Comparison of ENCODE assay signal across 23 mouse cellular contexts in genomic region chr3:75104867-75105266, GRCm38 (mm10). TPM values are rescaled to one million over a fixed set of nuclear protein-coding genes. Genes with fewer than 3 reads are reported as not detected.
DNase-seq lines count a peak whose midpoint lies in the region; ATAC-seq and TF ChIP-seq lines count a peak whose summit lies in the region.
"Had no signal": no experiment of that assay in that cellular context is flagged by ENCODE, and none has a peak within 500 bp of the region (broad histone marks: within the 10 kb centered on the region; RNA-seq: fewer than 3 reads in every experiment).

No protein-coding gene starts in this region.

- H3K4me1 ChIP-seq in forebrain, embryonic 16.5 days (replicated peaks; ENCODE audit: control insufficient read depth, insufficient read depth, low read length): no peaks in the 10 kb centered on the region
- no peaks in the 10 kb centered on the region for H3K4me1 ChIP-seq in forebrain, embryonic 11.5 days (replicated peaks; ENCODE audit: control insufficient read depth, insufficient read depth, low read length)
- no peaks in the 10 kb centered on the region for H3K4me1 ChIP-seq in midbrain, embryonic 11.5 days (ENCODE audit: control insufficient read depth, insufficient read depth, low read length)
- H3K4me1 ChIP-seq: embryonic facial prominence, embryonic 15.5 days; hindbrain, embryonic 15.5 days; midbrain, embryonic 12.5 days had no signal

- H3K4me2 ChIP-seq in forebrain, embryonic 16.5 days (ENCODE audit: low read length): no peak overlapping the region
- H3K4me2 ChIP-seq in forebrain, embryonic 11.5 days (ENCODE audit: low read depth, low read length, severe bottlenecking): no peak overlapping the region
- no peak overlapping the region for H3K4me2 ChIP-seq in midbrain, embryonic 11.5 days
- H3K4me2 ChIP-seq: embryonic facial prominence, embryonic 15.5 days; hindbrain, embryonic 15.5 days; midbrain, embryonic 12.5 days had no signal

- no peak overlapping the region for H3K9ac ChIP-seq in forebrain, embryonic 16.5 days (replicated peaks; ENCODE audit: low read depth, low read length)
- no peak overlapping the region for H3K9ac ChIP-seq in forebrain, embryonic 11.5 days (ENCODE audit: low read length)
- no peak overlapping the region for H3K9ac ChIP-seq in midbrain, embryonic 11.5 days (ENCODE audit: low read length)
- H3K9ac ChIP-seq: embryonic facial prominence, embryonic 15.5 days; hindbrain, embryonic 15.5 days; liver, postnatal 0 days; midbrain, embryonic 12.5 days had no signal

- 0 out of 2 replicates have a peak, but pooled peaks have one; percentile 50 for ATAC-seq in forebrain, embryonic 16.5 days
- ATAC-seq in forebrain, embryonic 11.5 days (replicated peaks; ENCODE audit: low FRiP score): no peak
- no peak for ATAC-seq in midbrain, embryonic 11.5 days (ENCODE audit: low FRiP score)
- ATAC-seq: activated CD4-positive, CD25-positive, alpha-beta regulatory T cell, adult 4 months; liver, postnatal 0 days had no signal

- H3K27me3 ChIP-seq in forebrain, embryonic 16.5 days (replicated peaks; ENCODE audit: control insufficient read depth, insufficient read depth, low read length): no peaks in the 10 kb centered on the region
- H3K27me3 ChIP-seq in forebrain, embryonic 11.5 days (ENCODE audit: control insufficient read depth, insufficient read depth, low read length): no peaks in the 10 kb centered on the region
- no peaks in the 10 kb centered on the region for H3K27me3 ChIP-seq in midbrain, embryonic 11.5 days (ENCODE audit: control insufficient read depth, insufficient read depth, low read length)
- H3K27me3 ChIP-seq: embryonic facial prominence, embryonic 15.5 days; hindbrain, embryonic 15.5 days; midbrain, embryonic 12.5 days had no signal

- no peak overlapping the region for H3K27ac ChIP-seq in forebrain, embryonic 16.5 days (ENCODE audit: low read length)
- H3K27ac ChIP-seq in forebrain, embryonic 11.5 days (ENCODE audit: low read depth, low read length): no peak overlapping the region
- H3K27ac ChIP-seq in gastrocnemius, adult 2 months: no peak overlapping the region
- H3K27ac ChIP-seq in midbrain, embryonic 11.5 days (ENCODE audit: low read depth, low read length): no peak overlapping the region
- H3K27ac ChIP-seq: embryonic facial prominence, embryonic 15.5 days; hindbrain, embryonic 15.5 days; midbrain, embryonic 12.5 days had no signal

- no peak overlapping the region for H3K4me3 ChIP-seq in forebrain, embryonic 16.5 days (replicated peaks; ENCODE audit: low read length)
- H3K4me3 ChIP-seq in forebrain, embryonic 11.5 days (ENCODE audit: low read depth, low read length): no peak overlapping the region
- H3K4me3 ChIP-seq in gastrocnemius, adult 2 months: no peak overlapping the region
- H3K4me3 ChIP-seq in midbrain, embryonic 11.5 days (ENCODE audit: low read depth, low read length): no peak overlapping the region
- H3K4me3 ChIP-seq: embryonic facial prominence, embryonic 15.5 days; hindbrain, embryonic 15.5 days; midbrain, embryonic 12.5 days; myocyte had no signal

- DNase-seq in forebrain, embryonic 11.5 days (ENCODE audit: low spot score): no peak
- DNase-seq in brain, adult 2 months (ENCODE audit: low read depth, low spot score): peak; percentile 74
- DNase-seq in cerebellum, adult 8-10 months: peak; percentile 59
- peak; percentile 27 to 60 for DNase-seq in left cerebral cortex, postnatal 25 days (ENCODE audit: low spot score in 2 of 2)
- DNase-seq in spleen, adult 18-20 months: no peak
- DNase-seq in gastrocnemius, adult 2 months: no peak
- no peak for DNase-seq in midbrain, embryonic 11.5 days (ENCODE audit: low spot score, missing footprints)
- DNase-seq: adrenal gland, postnatal 36 days; heart, postnatal 10 days; kidney, adult 11 months; kidney, postnatal 10 days; liver, postnatal 0 days; lung, postnatal 4 days had no signal

- intact Hi-C loops in left cerebral cortex, postnatal 25 days (cut with DNase I): no loop called here
- intact Hi-C loops in gastrocnemius, adult 2 months (cut with DNase I): no loop called here

- H3K36me3 ChIP-seq in forebrain, embryonic 16.5 days (ENCODE audit: control insufficient read depth, insufficient read depth): no peaks in the 10 kb centered on the region
- no peaks in the 10 kb centered on the region for H3K36me3 ChIP-seq in forebrain, embryonic 11.5 days (ENCODE audit: control insufficient read depth, insufficient read depth, low read length)
- H3K36me3 ChIP-seq in midbrain, embryonic 11.5 days (ENCODE audit: control insufficient read depth, insufficient read depth, low read length): no peaks in the 10 kb centered on the region
- H3K36me3 ChIP-seq: embryonic facial prominence, embryonic 15.5 days; hindbrain, embryonic 15.5 days; midbrain, embryonic 12.5 days had no signal

- no peak for TF ChIP-seq CTCF in gastrocnemius, adult 2 months (IDR thresholded peaks at IDR 0.05)

- H3K9me3 ChIP-seq in forebrain, embryonic 16.5 days (ENCODE audit: control insufficient read depth, low read length): no peaks in the 10 kb centered on the region
- no peaks in the 10 kb centered on the region for H3K9me3 ChIP-seq in forebrain, embryonic 11.5 days (ENCODE audit: control insufficient read depth, low read length)
- no peaks in the 10 kb centered on the region for H3K9me3 ChIP-seq in midbrain, embryonic 11.5 days (ENCODE audit: control insufficient read depth, low read length)
- H3K9me3 ChIP-seq: embryonic facial prominence, embryonic 15.5 days; hindbrain, embryonic 15.5 days; midbrain, embryonic 12.5 days had no signal

RNA-seq across cellular contexts. Expression of gene Zbbx, which starts 60.0 kb away (rescaled TPM):
- 0.70 and 0.79 TPM in 2 replicates for polyA plus RNA-seq in forebrain, embryonic 16.5 days (2015; fragmentation: Nextera tagmentation; extraction: Ambion mirVana)
- polyA plus RNA-seq in forebrain, embryonic 11.5 days (2014; fragmentation: Nextera tagmentation; extraction: Ambion mirVana): 0.20 TPM in 1 of 2 replicates, not detected in the other
- total RNA-seq in left cerebral cortex, postnatal 25 days (2021): 1 to 10 TPM; 3.1 to 4.4 TPM
- total RNA-seq in gastrocnemius, adult 2 months (2021): not detected
- polyA plus RNA-seq in midbrain, embryonic 11.5 days (2014; fragmentation: Nextera tagmentation; extraction: Ambion mirVana): 0.14 and 0.15 TPM in 2 replicates
- total RNA-seq: adrenal gland, postnatal 36 days; heart, adult 8-10 months; heart, postnatal 10 days; neutrophil, adult 5-6 weeks had no signal
- polyA plus RNA-seq: activated CD4-positive, CD25-positive, alpha-beta regulatory T cell, adult 4 months; limb, embryonic 14.5 days; liver, postnatal 0 days; midbrain, embryonic 12.5 days; myocyte; thymus, postnatal 0 days had no signal

Comparison
In these comparisons a context has a peak if more than half of its experiments do, and no peak if none do; other contexts are left out.
1. DNase-seq: peak in brain, adult 2 months (single experiment), cerebellum, adult 8-10 months (single experiment) and left cerebral cortex, postnatal 25 days (2 of 2); none in forebrain, embryonic 11.5 days (single experiment), spleen, adult 18-20 months (0 of 2), gastrocnemius, adult 2 months (single experiment) and midbrain, embryonic 11.5 days (single experiment).